Mouse (Mus musculus): ENCODE measurements around the gene Tmem91. TPM values are rescaled to one million over a fixed set of nuclear protein-coding genes. Genes with fewer than 3 reads are reported as not detected.

The Tmem91 gene
- polyA plus RNA-seq, 1 experiment from 2014 or later = 2.0 TPM

DNA sequence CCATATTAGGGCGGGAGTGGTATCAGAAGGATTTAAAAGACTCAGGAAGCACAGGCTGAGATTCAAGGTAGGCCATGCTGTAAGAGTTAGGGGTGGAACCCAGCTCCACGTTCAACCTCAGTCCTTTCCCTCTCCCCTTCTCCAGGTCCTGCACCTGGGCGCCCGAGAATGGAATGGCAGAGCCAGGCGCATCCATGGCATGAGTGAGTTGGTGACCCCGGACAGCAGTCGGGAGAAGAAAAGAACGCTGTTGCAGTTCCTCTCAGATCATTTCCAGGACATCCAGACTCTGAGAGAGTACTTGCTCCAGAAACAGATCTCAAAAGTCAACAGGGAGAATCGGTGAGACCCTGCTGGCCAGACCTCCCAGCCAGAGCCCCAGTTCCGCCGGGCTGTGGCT lies 54.2 kb downstream of the Tmem91 start:
- no peaks in the 10 kb centered on the region for H3K27me3 ChIP-seq (replicated peaks; ENCODE audit: insufficient read depth, low read length)
- H3K4me1 ChIP-seq (ENCODE audit: insufficient read depth, low read depth, low read length) = peaks cover 7% of the 10 kb centered on the region; the same call in 1 of the 2 replicates
- TF ChIP-seq EP300 (IDR thresholded peaks at IDR 0.05) = no peak
- no peak for TF ChIP-seq CTCF (IDR thresholded peaks at IDR 0.05)
- no peaks in the 10 kb centered on the region for H3K9me3 ChIP-seq (ENCODE audit: low read length)
- no peak overlapping the region for H3K4me2 ChIP-seq (replicated peaks; ENCODE audit: low read depth, low read length)
- 92% methylated on average over 11 of the region's 11 CpGs for WGBS
- no peak overlapping the region for H3K9ac ChIP-seq (replicated peaks; ENCODE audit: low read depth)
- H3K36me3 ChIP-seq (ENCODE audit: insufficient read depth, low read length) = peaks cover 9% of the 10 kb centered on the region; the same call in 1 of the 2 replicates
- no peak for ATAC-seq
- H3K4me3 ChIP-seq (ENCODE audit: low read depth, low read length) = no peak overlapping the region
- no peak overlapping the region for H3K27ac ChIP-seq (ENCODE audit: low read length)
- no peak for DNase-seq (ENCODE audit: low spot score)

DNA sequence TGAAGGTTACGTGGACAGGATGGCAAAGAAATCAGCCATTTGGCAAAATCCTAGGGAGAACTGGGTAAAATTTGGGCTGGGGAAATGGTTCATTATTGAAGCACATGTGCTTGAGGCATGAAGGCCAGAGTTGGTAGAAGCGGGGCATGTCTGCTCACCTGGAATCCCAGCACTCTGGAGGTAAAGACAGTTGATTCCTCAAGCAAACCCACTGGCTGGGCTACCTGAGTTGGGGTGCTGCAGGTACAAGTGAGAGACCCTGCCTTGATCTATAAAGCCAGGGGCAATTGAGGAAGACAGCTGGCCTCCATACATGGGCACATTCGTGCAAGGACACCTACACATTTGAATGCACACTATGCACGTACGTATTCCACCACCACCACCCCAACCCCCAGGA lies 54.9 kb downstream of the Tmem91 start:
- H3K4me1 ChIP-seq (ENCODE audit: insufficient read depth, low read depth, low read length) = peaks cover 7% of the 10 kb centered on the region; the same call in 1 of the 2 replicates
- H3K36me3 ChIP-seq (ENCODE audit: insufficient read depth, low read length) = peaks cover 9% of the 10 kb centered on the region; the same call in 1 of the 2 replicates
- TF ChIP-seq EP300 (IDR thresholded peaks at IDR 0.05) (no peak), CTCF (IDR thresholded peaks at IDR 0.05) (no peak)
- no peaks in the 10 kb centered on the region for H3K27me3 ChIP-seq (replicated peaks; ENCODE audit: insufficient read depth, low read length)
- no peak overlapping the region for H3K9ac ChIP-seq (replicated peaks; ENCODE audit: low read depth)
- DNase-seq (ENCODE audit: low spot score) (no peak), ATAC-seq (no peak)
- H3K9me3 ChIP-seq (ENCODE audit: low read length) = no peaks in the 10 kb centered on the region
- peak overlapping the region; percentile 51; the same call in 1 of the 2 replicates for H3K4me2 ChIP-seq (replicated peaks; ENCODE audit: low read depth, low read length)
- H3K4me3 ChIP-seq (ENCODE audit: low read depth, low read length) = no peak overlapping the region
- 90% methylated on average over 5 of the region's 5 CpGs for WGBS
- H3K27ac ChIP-seq (ENCODE audit: low read length) = no peak overlapping the region

DNA sequence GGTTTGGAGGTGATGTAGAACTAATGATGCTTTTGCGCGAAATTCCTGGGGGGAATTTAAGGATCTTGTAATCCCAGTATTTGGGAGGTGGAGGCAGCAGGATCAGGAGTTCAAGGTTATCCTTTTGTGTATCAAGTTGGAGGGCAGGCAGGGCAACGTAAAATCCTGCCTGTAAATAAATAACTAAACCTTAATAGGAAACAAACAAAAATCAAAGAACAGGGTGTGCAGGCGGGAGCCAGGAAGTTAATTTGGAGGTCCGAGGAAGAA lies 55.3 kb downstream of the Tmem91 start:
- 17% methylated on average over 5 of the region's 5 CpGs for WGBS
- DNase-seq (ENCODE audit: low spot score) = no peak
- peak overlapping the region; percentile 51 for H3K4me2 ChIP-seq (replicated peaks; ENCODE audit: low read depth, low read length)
- H3K27ac ChIP-seq (ENCODE audit: low read length) = no peak overlapping the region
- H3K27me3 ChIP-seq (replicated peaks; ENCODE audit: insufficient read depth, low read length) = no peaks in the 10 kb centered on the region
- no peaks in the 10 kb centered on the region for H3K9me3 ChIP-seq (ENCODE audit: low read length)
- H3K4me1 ChIP-seq (ENCODE audit: insufficient read depth, low read depth, low read length) = peaks cover 7% of the 10 kb centered on the region; the same call in 1 of the 2 replicates
- peak overlapping the region; percentile 36; the same call in 1 of the 2 replicates for H3K9ac ChIP-seq (replicated peaks; ENCODE audit: low read depth)
- no peak for TF ChIP-seq CTCF (IDR thresholded peaks at IDR 0.05)
- no peak for TF ChIP-seq EP300 (IDR thresholded peaks at IDR 0.05)
- peaks cover 6% of the 10 kb centered on the region; the same call in 1 of the 2 replicates for H3K36me3 ChIP-seq (ENCODE audit: insufficient read depth, low read length)
- peak overlapping the region; percentile 55 for H3K4me3 ChIP-seq (ENCODE audit: low read depth, low read length)
- ATAC-seq = no peak

Other genes with a start within 250 kb of the Tmem91 start
- gene Ceacam1, start 197.6 kb downstream of the Tmem91 start, polyA plus RNA-seq (2015; fragmentation: Nextera tagmentation; extraction: Ambion mirVana) = 21.7 and 23.5 TPM in 2 replicates
- not detected in 2 replicates for gene Ceacam2, start 135.3 kb downstream of the Tmem91 start, polyA plus RNA-seq (2015; fragmentation: Nextera tagmentation; extraction: Ambion mirVana)
- gene Erich4, start 59.3 kb downstream of the Tmem91 start, polyA plus RNA-seq (2015; fragmentation: Nextera tagmentation; extraction: Ambion mirVana) = not detected in 2 replicates
- gene Dmac2, start 55.8 kb downstream of the Tmem91 start, polyA plus RNA-seq (2015; fragmentation: Nextera tagmentation; extraction: Ambion mirVana) = 20.0 and 22.5 TPM in 2 replicates
- 10.1 and 10.9 TPM in 2 replicates for gene B3gnt8, start 48.5 kb downstream of the Tmem91 start, polyA plus RNA-seq (2015; fragmentation: Nextera tagmentation; extraction: Ambion mirVana)
- 61.8 and 71.7 TPM in 2 replicates for gene Bckdha, start 16.2 kb downstream of the Tmem91 start, polyA plus RNA-seq (2015; fragmentation: Nextera tagmentation; extraction: Ambion mirVana)
- gene Exosc5, start 16.0 kb downstream of the Tmem91 start, polyA plus RNA-seq (2015; fragmentation: Nextera tagmentation; extraction: Ambion mirVana) = 46.7 and 49.7 TPM in 2 replicates
- 28.6 and 28.8 TPM in 2 replicates for gene B9d2, start 5.6 kb upstream of the Tmem91 start, polyA plus RNA-seq (2015; fragmentation: Nextera tagmentation; extraction: Ambion mirVana)
- 6.6 and 9.0 TPM in 2 replicates for gene Tgfb1, start 11.8 kb upstream of the Tmem91 start, polyA plus RNA-seq (2015; fragmentation: Nextera tagmentation; extraction: Ambion mirVana)
- 9.8 and 12.1 TPM in 2 replicates for gene Ccdc97, start 43.9 kb upstream of the Tmem91 start, polyA plus RNA-seq (2015; fragmentation: Nextera tagmentation; extraction: Ambion mirVana)
- gene Hnrnpul1, start 79.6 kb upstream of the Tmem91 start, polyA plus RNA-seq (2015; fragmentation: Nextera tagmentation; extraction: Ambion mirVana) = 32.4 and 34.5 TPM in 2 replicates
- gene Axl, start 113.5 kb upstream of the Tmem91 start, polyA plus RNA-seq (2015; fragmentation: Nextera tagmentation; extraction: Ambion mirVana) = 74.6 and 81.6 TPM in 2 replicates
- gene Cyp2s1, start 141.7 kb upstream of the Tmem91 start, polyA plus RNA-seq (2015; fragmentation: Nextera tagmentation; extraction: Ambion mirVana) = 51.9 and 53.1 TPM in 2 replicates
- gene Cyp2b10, start 222.5 kb upstream of the Tmem91 start, polyA plus RNA-seq (2015; fragmentation: Nextera tagmentation; extraction: Ambion mirVana) = 8.3 and 11.8 TPM in 2 replicates

All from lung, postnatal 0 days (tissue).